Mouse (Mus musculus): Measurements from ENCODE around the gene D6Wsu163e. TPM values are rescaled to one million over a fixed set of nuclear protein-coding genes. Genes with fewer than 3 reads are reported as not detected.

The D6Wsu163e gene
- 11.6 TPM for polyA plus RNA-seq (2014; fragmentation: Illumina TruSeq; extraction: RNeasy Lipid Tissue Mini Kit (QIAGEN cat#74804); ENCODE audit: low replicate concordance)

DNA sequence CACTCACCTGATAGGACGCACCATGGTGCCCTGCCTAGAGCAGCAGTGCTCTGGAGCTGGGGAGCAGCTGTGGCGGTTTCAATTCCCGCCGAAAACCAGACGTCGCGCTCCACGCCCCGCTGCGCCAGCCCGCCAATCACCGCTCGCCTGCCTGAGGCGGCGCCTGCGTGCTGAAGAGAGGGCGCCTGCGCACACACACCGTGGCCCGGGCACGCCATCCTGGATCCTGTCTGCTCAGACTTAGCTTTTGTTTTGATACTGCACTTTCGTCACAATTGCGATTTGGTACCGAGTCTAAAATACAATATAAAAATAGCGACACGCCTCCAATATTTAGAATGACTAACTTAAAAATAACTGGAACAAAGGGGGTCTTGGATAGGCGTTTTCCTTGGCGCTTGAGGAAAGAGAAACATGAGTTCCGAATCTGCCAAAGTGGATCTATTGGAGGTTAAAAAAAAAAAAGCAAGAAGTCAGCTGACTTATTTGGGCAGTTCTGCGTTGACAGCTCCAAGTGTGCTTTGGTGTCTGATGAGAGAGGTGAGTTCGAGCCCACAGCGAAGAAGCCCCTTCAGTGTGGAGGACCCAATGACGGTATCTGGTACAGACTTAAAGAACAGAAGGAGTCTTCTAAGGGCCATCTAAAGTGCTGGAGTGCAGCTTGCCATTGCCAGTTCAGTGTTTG lies at the start of gene D6Wsu163e, which contains the start of gene Rad51ap1:
Gene D6Wsu163e, plus strand, starts transcription at position 476 of the 685 bp plus-strand sequence.
Gene Rad51ap1, minus strand, starts transcription at position 101 of the 685 bp plus-strand sequence.

DNA sequence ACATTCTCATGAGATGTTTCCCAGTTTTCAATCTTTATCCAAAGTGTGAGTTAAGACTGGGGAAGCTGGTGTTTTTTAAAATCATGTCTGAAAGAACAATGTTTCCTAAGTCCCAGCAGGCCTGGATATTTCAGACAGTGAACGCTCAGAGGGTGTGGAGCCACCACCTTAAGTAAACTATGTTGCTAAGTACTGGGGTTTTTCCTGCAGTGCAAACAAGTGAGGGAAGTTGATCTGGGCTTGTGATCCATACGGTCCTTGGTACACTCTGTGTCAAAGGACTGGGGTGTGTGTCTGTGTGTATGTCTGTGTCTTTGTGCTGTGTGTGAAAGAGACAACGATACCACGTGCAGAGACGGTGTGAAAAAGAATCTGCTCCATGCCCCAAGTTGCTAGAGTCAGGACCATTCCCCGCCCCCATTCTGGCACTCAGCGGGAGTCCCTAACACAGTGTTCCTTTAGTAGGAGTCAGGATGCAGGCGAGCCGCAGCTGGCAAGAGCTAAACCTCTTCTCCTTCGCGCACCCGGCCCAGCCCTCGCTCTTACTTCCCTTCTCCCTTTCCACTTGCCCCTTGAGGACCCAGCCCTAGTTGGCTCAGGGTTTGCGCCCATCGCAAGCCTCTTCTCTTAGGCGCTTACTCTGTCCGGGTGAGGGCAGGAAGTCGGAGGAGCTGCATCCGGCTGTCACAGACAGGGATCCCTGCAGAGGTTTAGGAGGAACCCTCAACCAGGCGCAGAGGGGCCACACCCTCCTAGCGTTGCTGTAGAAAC lies 18.5 kb upstream of the D6Wsu163e start, which contains the start of gene Dyrk4:
Gene Dyrk4, minus strand, starts transcription at position 729 of the 771 bp plus-strand sequence.

DNA sequence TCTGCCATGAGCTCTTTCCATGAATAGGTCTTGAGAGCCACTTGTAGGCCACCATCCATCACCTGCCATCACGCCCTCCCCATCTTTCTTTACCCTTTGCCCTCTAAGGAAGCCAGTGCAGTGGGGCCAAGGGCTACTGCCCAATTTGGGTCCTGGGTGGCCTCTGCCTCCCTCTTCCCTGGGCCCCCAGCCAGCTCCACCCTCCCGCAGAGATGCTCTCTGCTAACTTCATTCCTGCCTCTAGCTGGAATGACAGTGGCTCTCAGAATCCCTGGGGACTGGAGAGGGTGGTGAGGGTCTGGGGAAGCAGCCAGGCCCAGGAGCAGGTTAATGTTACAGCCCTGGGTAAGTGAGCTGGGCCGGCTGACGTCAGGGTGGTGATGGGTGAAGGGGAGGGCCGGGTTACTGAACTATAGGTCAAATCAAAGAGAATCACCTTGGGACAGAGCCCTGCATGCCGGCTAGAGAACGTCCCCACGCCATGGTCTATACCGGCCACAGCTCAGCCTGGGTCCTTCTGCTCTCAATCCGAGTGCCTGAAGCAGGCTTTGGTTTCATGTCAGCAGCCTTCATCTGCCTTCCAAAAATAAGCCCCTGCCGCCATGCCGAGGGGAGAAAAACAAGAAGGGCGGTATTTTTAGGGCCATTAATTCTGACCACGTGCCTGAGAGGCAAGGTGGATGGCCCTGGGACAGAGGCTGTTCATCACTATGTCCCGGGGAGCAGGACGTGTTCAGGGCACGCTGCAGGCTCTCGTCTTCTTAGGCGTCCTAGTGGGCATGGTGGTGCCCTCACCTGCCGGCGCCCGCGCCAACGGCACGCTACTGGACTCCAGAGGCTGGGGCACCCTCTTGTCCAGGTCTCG lies 75.4 kb downstream of the D6Wsu163e start, which contains the start of gene Fgf6:
Gene Fgf6, plus strand, starts transcription at position 681 of the 865 bp plus-strand sequence.

Other genes with a start within 250 kb of the D6Wsu163e start
- gene Kcna6, start 199.3 kb upstream of the D6Wsu163e start, polyA plus RNA-seq (2014; fragmentation: Illumina TruSeq; extraction: RNeasy Lipid Tissue Mini Kit (QIAGEN cat#74804); ENCODE audit: low replicate concordance), result 0.30 TPM
- 67.0 TPM for gene Ndufa9, start 90.8 kb upstream of the D6Wsu163e start, polyA plus RNA-seq (2014; fragmentation: Illumina TruSeq; extraction: RNeasy Lipid Tissue Mini Kit (QIAGEN cat#74804); ENCODE audit: low replicate concordance)
- 0.11 TPM for gene Akap3, start 86.9 kb upstream of the D6Wsu163e start, polyA plus RNA-seq (2014; fragmentation: Illumina TruSeq; extraction: RNeasy Lipid Tissue Mini Kit (QIAGEN cat#74804); ENCODE audit: low replicate concordance)
- not detected for gene Dyrk4, start 18.1 kb upstream of the D6Wsu163e start, polyA plus RNA-seq (2014; fragmentation: Illumina TruSeq; extraction: RNeasy Lipid Tissue Mini Kit (QIAGEN cat#74804); ENCODE audit: low replicate concordance)
- gene Rad51ap1, start 375 bp upstream of the D6Wsu163e start, polyA plus RNA-seq (2014; fragmentation: Illumina TruSeq; extraction: RNeasy Lipid Tissue Mini Kit (QIAGEN cat#74804); ENCODE audit: low replicate concordance), result 26.2 TPM
- gene Fgf6, start 75.6 kb downstream of the D6Wsu163e start, polyA plus RNA-seq (2014; fragmentation: Illumina TruSeq; extraction: RNeasy Lipid Tissue Mini Kit (QIAGEN cat#74804); ENCODE audit: low replicate concordance), result not detected
- not detected for gene Fgf23, start 132.9 kb downstream of the D6Wsu163e start, polyA plus RNA-seq (2014; fragmentation: Illumina TruSeq; extraction: RNeasy Lipid Tissue Mini Kit (QIAGEN cat#74804); ENCODE audit: low replicate concordance)
- gene Tigar, start 169.6 kb downstream of the D6Wsu163e start, polyA plus RNA-seq (2014; fragmentation: Illumina TruSeq; extraction: RNeasy Lipid Tissue Mini Kit (QIAGEN cat#74804); ENCODE audit: low replicate concordance), result 3.6 TPM
- 43.8 TPM for gene Ccnd2, start 212.2 kb downstream of the D6Wsu163e start, polyA plus RNA-seq (2014; fragmentation: Illumina TruSeq; extraction: RNeasy Lipid Tissue Mini Kit (QIAGEN cat#74804); ENCODE audit: low replicate concordance)

Measured in small intestine, adult 10 weeks (tissue).